Mouse (Mus musculus): ENCODE data around the gene Nebl.

Nebl gene

GRCm38 (mm10) chr2:17730957-17731830, at the start of gene Nebl:
Gene Nebl, minus strand, starts transcription at chr2:17731464.
- DNase-seq, result peak; percentile 81

- peak; percentile 7 for DNase-seq
These were observed 39.1 kb upstream of the Nebl start for GRCm38 (mm10) chr2:17770246-17770825.

- no peak for DNase-seq
These were observed 38.0 kb upstream of the Nebl start for GRCm38 (mm10) chr2:17769242-17769755.

- no peak for DNase-seq
These were observed 25.0 kb upstream of the Nebl start for GRCm38 (mm10) chr2:17756271-17756670.

- no peak for DNase-seq
These were observed 10.9 kb upstream of the Nebl start for GRCm38 (mm10) chr2:17742051-17742763.

GRCm38 (mm10) chr2:17741555-17741954, 10.3 kb upstream of the Nebl start:
- no peak for DNase-seq

GRCm38 (mm10) chr2:17740454-17740853, 9.2 kb upstream of the Nebl start:
- DNase-seq, result no peak

- no peak for DNase-seq
These were observed 946 bp upstream of the Nebl start for GRCm38 (mm10) chr2:17732210-17732609.

- no peak for DNase-seq
These were observed 552 bp upstream of the Nebl start for GRCm38 (mm10) chr2:17731831-17732200.

- no peak for DNase-seq
These were observed 662 bp downstream of the Nebl start for GRCm38 (mm10) chr2:17730648-17730956.

- DNase-seq, result peak; percentile 51
These were observed 1.3 kb downstream of the Nebl start for GRCm38 (mm10) chr2:17729770-17730647.

GRCm38 (mm10) chr2:17724405-17724804, 6.9 kb downstream of the Nebl start:
- no peak for DNase-seq

GRCm38 (mm10) chr2:17723268-17724019, 7.8 kb downstream of the Nebl start:
- no peak for DNase-seq

GRCm38 (mm10) chr2:17721177-17721715, 10.0 kb downstream of the Nebl start:
- DNase-seq, result no peak

- DNase-seq, result no peak
These were observed 13.0 kb downstream of the Nebl start for GRCm38 (mm10) chr2:17718281-17718680.

GRCm38 (mm10) chr2:17717200-17717599, 14.1 kb downstream of the Nebl start:
- no peak for DNase-seq

- no peak for DNase-seq
These were observed 16.0 kb downstream of the Nebl start for GRCm38 (mm10) chr2:17715149-17715767.

- DNase-seq, result no peak
These were observed 16.6 kb downstream of the Nebl start for GRCm38 (mm10) chr2:17714661-17715060.

- no peak for DNase-seq
These were observed 17.1 kb downstream of the Nebl start for GRCm38 (mm10) chr2:17714124-17714523.

- DNase-seq, result no peak
These were observed 20.0 kb downstream of the Nebl start for GRCm38 (mm10) chr2:17711216-17711615.

GRCm38 (mm10) chr2:17710083-17710482, 21.2 kb downstream of the Nebl start:
- DNase-seq, result no peak

Data from right cerebral cortex, postnatal 25 days (tissue).